ENCODE assay signal across 8 mouse cellular contexts in genomic region chr12:99305784-99306535, GRCm38 (mm10).
DNase-seq lines count a peak whose midpoint lies in the region; ATAC-seq and TF ChIP-seq lines count a peak whose summit lies in the region.

No protein-coding gene starts in this region.

- peak overlapping the region; percentile 3; the same call in 1 of the 2 replicates for H3K27ac ChIP-seq in kidney, embryonic 14.5 days (ENCODE audit: low read depth, low read length)
- no peak overlapping the region for H3K27ac ChIP-seq in kidney, adult 2 months (ENCODE audit: insufficient read depth, low read depth, low read length)
- peak overlapping the region; percentile 53 for H3K27ac ChIP-seq in brown adipose tissue, adult 24 weeks (replicated peaks; ENCODE audit: low read depth, low read length)

- TF ChIP-seq POLR2A in kidney, adult 2 months (IDR thresholded peaks at IDR 0.05; ENCODE audit: low read depth, low read length), result no peak

- peaks cover 20% of the 10 kb centered on the region; the same call in 1 of the 2 replicates for H3K4me1 ChIP-seq in kidney, embryonic 14.5 days (ENCODE audit: control insufficient read depth, insufficient read depth, low read length)
- no peaks in the 10 kb centered on the region for H3K4me1 ChIP-seq in kidney, adult 2 months (ENCODE audit: control insufficient read depth, insufficient read depth, low read length)
- H3K4me1 ChIP-seq in brown adipose tissue, adult 24 weeks (ENCODE audit: control insufficient read depth, insufficient read depth, insufficient read length, low read length), result peaks cover 11% of the 10 kb centered on the region

- H3K9ac ChIP-seq in kidney, embryonic 14.5 days (ENCODE audit: low read depth, low read length), result no peak overlapping the region

- ATAC-seq in kidney, embryonic 14.5 days (ENCODE audit: low FRiP score, low TSS enrichment), result peak; percentile 87
- peak; percentile 29 for ATAC-seq in megakaryocyte, adult 5-6 weeks (ENCODE audit: poor library complexity, severe bottlenecking)

- TF ChIP-seq CTCF in kidney, adult 2 months (conservative IDR thresholded peaks at IDR 0.05; ENCODE audit: insufficient read depth, insufficient read length, low read depth, low read length), result no peak

- H3K4me2 ChIP-seq in kidney, embryonic 14.5 days (replicated peaks; ENCODE audit: low read depth, low read length), result no peak overlapping the region; the same call in 1 of the 2 replicates

- no peak for DNase-seq in kidney, adult 2 months
- peak; percentile 53 for DNase-seq in gastrocnemius, postnatal 25 days
- DNase-seq in right cerebral cortex, postnatal 25 days, result no peak
- no peak for DNase-seq in adrenal gland, adult 8-10 months
- no peak for DNase-seq in adrenal gland, adult 18-20 months (ENCODE audit: low spot score in 2 of 2)

- H3K36me3 ChIP-seq in kidney, embryonic 14.5 days (ENCODE audit: control insufficient read depth, insufficient read depth, low read length), result no peaks in the 10 kb centered on the region
- no peaks in the 10 kb centered on the region for H3K36me3 ChIP-seq in kidney, adult 2 months (ENCODE audit: control insufficient read depth, insufficient read depth, low read length)

- WGBS in kidney, embryonic 14.5 days, result 37% methylated on average over 14 of the region's 14 CpGs
- 54% methylated on average over 14 of the region's 14 CpGs for WGBS in kidney, adult 2 months

- no peak overlapping the region for H3K4me3 ChIP-seq in kidney, embryonic 14.5 days (ENCODE audit: low read length)
- no peak overlapping the region for H3K4me3 ChIP-seq in kidney, adult 2 months (ENCODE audit: insufficient read depth, low read depth, low read length)
- no peak overlapping the region for H3K4me3 ChIP-seq in brown adipose tissue, adult 24 weeks (ENCODE audit: insufficient read depth, low read depth, low read length)

- no peaks in the 10 kb centered on the region for H3K27me3 ChIP-seq in kidney, embryonic 14.5 days (ENCODE audit: control insufficient read depth, insufficient read depth, low read length)
- no peaks in the 10 kb centered on the region for H3K27me3 ChIP-seq in kidney, adult 2 months (replicated peaks; ENCODE audit: control insufficient read depth, insufficient read depth, low read length)

- H3K9me3 ChIP-seq in kidney, embryonic 14.5 days (ENCODE audit: control insufficient read depth, low read length), result no peaks in the 10 kb centered on the region
